Mouse (Mus musculus): ENCODE measurements at regions not wholly inside any gene's neighbourhood (a gene's known extent, or its start where the extent isn't known, plus 50 kb on each side); places are given as distances from the start of the nearest gene placed in this dataset.

GRCm38 (mm10) chr16:12681474-12681873, 428.0 kb upstream of the Ercc4 start:
- TF ChIP-seq POLR2A (IDR thresholded peaks at IDR 0.05; ENCODE audit: borderline replicate concordance, extremely low read depth, low read depth, low read length): no peak
- TF ChIP-seq CTCF (IDR thresholded peaks at IDR 0.05; ENCODE audit: insufficient read depth, low read length): no peak

Measured in lung, adult 2 months (tissue).